Mouse (Mus musculus) embryonic facial prominence, embryonic 10.5 days (tissue): ENCODE data around the gene Rubcn. TPM values are rescaled to one million over a fixed set of nuclear protein-coding genes. Genes with fewer than 3 reads are reported as not detected.

Experiments
- DNase-seq: peaks from one replicate; pipeline ENCODE4 v3.0.0-alpha.2; 2017; ENCODE audit warnings: low spot score
- H3K27ac ChIP-seq: fragments of 300-500 bp; sonication (generic); replicated peaks from 2 replicates; pipeline ENCODE4 v1.5.1; 2016; ENCODE audit warnings: mild to moderate bottlenecking
- H3K27me3 ChIP-seq: fragments of 300-500 bp; sonication (generic); replicated peaks from 2 replicates; pipeline ENCODE4 v1.6.1; 2016; ENCODE audit warnings: low read depth, mild to moderate bottlenecking; ENCODE audit not compliant: poor library complexity, severe bottlenecking
- H3K36me3 ChIP-seq: fragments of 300-500 bp; sonication (generic); replicated peaks from 2 replicates; pipeline ENCODE4 v1.6.1; 2016; ENCODE audit warnings: mild to moderate bottlenecking, moderate library complexity
- H3K4me1 ChIP-seq: fragments of 300-500 bp; sonication (generic); 2 replicates; pipeline ENCODE4 v1.6.1; 2016
- H3K4me3 ChIP-seq: fragments of 300-500 bp; sonication (generic); 2 replicates; pipeline ENCODE4 v1.5.1; 2016; ENCODE audit warnings: mild to moderate bottlenecking, moderate library complexity
- H3K9me3 ChIP-seq: fragments of 300-500 bp; sonication (generic); 2 replicates; pipeline ENCODE4 v1.6.1; 2016; ENCODE audit warnings: mild to moderate bottlenecking
- WGBS: fragments of 180-500 bp; shearing (Covaris S2); methylation state at CpG from one replicate; pipeline ENCODE4 v1.1.7; 2016; 5-methylcytosine and 5-hydroxymethylcytosine counted together
- polyA plus RNA-seq: library from polyadenylated mRNA; unstranded; fragments of >200 nt; fragmentation: Nextera tagmentation; extraction: Ambion mirVana; gene quantifications from 2 replicates; pipeline ENCODE4 v1.2.1, GENCODE M21; 2016

Rubcn gene
- polyA plus RNA-seq, 1 experiment from 2014 or later: 17.7 TPM

DNA sequence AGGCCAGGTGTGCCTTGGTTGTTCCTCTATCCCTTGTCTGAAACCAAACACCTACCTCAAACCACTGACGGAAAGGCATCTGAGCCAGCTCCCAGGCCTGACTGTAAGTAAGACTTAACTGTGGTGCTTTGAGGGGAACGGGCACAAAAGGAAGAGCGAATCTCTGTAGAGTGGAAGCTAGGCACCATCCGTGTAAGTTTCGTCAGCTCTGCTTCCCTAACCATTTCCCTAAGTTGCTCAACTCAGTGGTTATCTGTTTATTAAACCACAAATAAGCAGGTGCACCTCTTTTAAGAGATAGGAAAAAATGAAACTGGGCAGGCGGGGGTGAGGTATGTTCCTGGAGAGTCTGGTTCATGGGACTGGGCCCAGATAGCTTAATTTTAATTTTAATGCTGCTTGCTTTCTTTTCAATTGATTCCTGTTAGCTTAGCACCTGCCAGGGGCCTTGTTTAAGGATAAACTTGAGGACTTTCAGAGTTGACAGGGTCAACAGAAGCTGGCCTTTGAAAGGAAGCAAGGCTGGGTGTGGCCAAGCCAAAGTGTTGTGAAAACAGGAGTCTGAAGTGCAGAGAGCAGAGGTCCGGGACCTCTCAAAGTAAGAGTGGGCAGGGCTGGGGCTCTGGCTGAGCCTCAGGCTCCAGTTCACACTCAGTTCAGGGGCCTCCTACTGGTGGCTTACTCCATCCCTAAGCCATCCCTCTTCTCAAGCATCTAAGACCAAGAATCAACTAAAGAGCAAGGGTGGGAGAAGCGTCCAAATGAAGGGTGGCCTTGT is 70.0 kb downstream of the Rubcn start:
- no peak for DNase-seq
- Histone ChIP-seq H3K4me3 (no peak overlapping the region), H3K27ac (no peak overlapping the region), H3K9me3 (no peaks in the 10 kb centered on the region), H3K4me1 (peaks cover 30% of the 10 kb centered on the region), H3K36me3 (no peaks in the 10 kb centered on the region), H3K27me3 (no peaks in the 10 kb centered on the region)
- 51% methylated on average over 8 of the region's 8 CpGs for WGBS

GRCm38 (mm10) chr16:32805151-32805550 is 72.4 kb downstream of the Rubcn start:
- Histone ChIP-seq H3K27me3 (no peaks in the 10 kb centered on the region), H3K4me3 (no peak overlapping the region), H3K36me3 (no peaks in the 10 kb centered on the region), H3K9me3 (no peaks in the 10 kb centered on the region), H3K27ac (no peak overlapping the region), H3K4me1 (peaks cover 30% of the 10 kb centered on the region)
- DNase-seq: no peak
- 87% methylated on average over 7 of the region's 7 CpGs for WGBS

- no peak overlapping the region for H3K4me3 ChIP-seq
- WGBS: 47% methylated on average over 5 of the region's 5 CpGs
- no peak overlapping the region for H3K27ac ChIP-seq
- H3K27me3 ChIP-seq: no peaks in the 10 kb centered on the region
- DNase-seq: no peak
- H3K4me1 ChIP-seq: peaks cover 30% of the 10 kb centered on the region
- no peaks in the 10 kb centered on the region for H3K9me3 ChIP-seq
- no peaks in the 10 kb centered on the region for H3K36me3 ChIP-seq
Measured at GRCm38 (mm10) chr16:32803901-32804300, 73.7 kb downstream of the Rubcn start.

GRCm38 (mm10) chr16:32803252-32803853 is 74.2 kb downstream of the Rubcn start:
- no peak for DNase-seq

GRCm38 (mm10) chr16:32797426-32797689 is 80.2 kb downstream of the Rubcn start, which contains the start of gene Muc20:
Gene Muc20 (minus strand): TSS chr16:32797435.
- H3K27me3 ChIP-seq: no peaks in the 10 kb centered on the region
- WGBS: 84% methylated on average over 3 of the region's 3 CpGs
- H3K4me1 ChIP-seq: peaks cover 10% of the 10 kb centered on the region
- DNase-seq: no peak
- H3K36me3 ChIP-seq: no peaks in the 10 kb centered on the region
- no peaks in the 10 kb centered on the region for H3K9me3 ChIP-seq
- H3K4me3 ChIP-seq: no peak within 1 kb of the TSS
- H3K27ac ChIP-seq: no peak within 1 kb of the TSS

More at GRCm38 (mm10) chr16:32803252-32803853, 74.2 kb downstream of the Rubcn start:
- H3K4me1 ChIP-seq: peaks cover 35% of the 10 kb centered on the region
- H3K36me3 ChIP-seq: no peaks in the 10 kb centered on the region
- H3K4me3 ChIP-seq: no peak overlapping the region
- H3K27me3 ChIP-seq: no peaks in the 10 kb centered on the region
- WGBS: 80% methylated on average over 6 of the region's 6 CpGs
- no peaks in the 10 kb centered on the region for H3K9me3 ChIP-seq
- H3K27ac ChIP-seq: no peak overlapping the region

DNA sequence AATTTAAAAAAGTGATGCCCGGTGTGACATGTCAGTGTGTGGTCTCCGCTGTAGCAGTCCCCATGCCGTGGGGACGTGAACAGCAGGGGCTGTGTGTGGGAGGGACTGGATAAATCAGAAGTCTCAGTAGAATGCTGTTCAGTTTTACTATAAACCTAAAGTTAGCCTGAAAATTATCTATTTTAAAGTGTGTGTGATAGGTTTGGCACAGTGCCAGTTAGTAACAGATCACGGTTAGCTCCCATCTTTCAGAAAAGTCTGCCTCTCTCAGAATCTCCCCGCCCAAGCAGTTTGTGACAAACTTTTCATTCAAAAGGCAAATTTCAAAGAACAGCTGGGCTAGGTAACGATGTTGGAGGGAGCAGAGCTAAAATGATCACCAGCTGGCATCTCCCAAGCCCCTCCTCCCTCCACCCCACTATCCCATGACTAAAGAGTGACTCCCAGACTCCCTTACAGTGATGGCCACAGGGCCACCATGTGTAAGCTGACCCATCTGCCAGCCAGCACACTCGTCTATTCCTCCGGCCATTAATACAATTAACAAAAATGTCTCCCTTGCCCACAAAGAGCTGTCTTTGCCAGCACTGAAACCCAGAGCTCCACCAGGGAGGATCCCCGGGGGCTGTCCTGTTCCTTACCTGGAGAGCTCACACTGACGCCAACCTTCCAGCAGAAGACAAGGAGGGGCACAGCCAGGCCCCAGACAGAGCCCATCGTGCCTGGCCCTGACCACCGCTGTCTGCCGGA is 80.7 kb downstream of the Rubcn start:
- H3K4me3 ChIP-seq: no peak overlapping the region
- H3K4me1 ChIP-seq: peaks cover 10% of the 10 kb centered on the region
- H3K36me3 ChIP-seq: no peaks in the 10 kb centered on the region
- WGBS: 78% methylated on average over 14 of the region's 14 CpGs
- H3K27me3 ChIP-seq: no peaks in the 10 kb centered on the region
- DNase-seq: no peak
- H3K9me3 ChIP-seq: no peaks in the 10 kb centered on the region
- no peak overlapping the region for H3K27ac ChIP-seq

DNA sequence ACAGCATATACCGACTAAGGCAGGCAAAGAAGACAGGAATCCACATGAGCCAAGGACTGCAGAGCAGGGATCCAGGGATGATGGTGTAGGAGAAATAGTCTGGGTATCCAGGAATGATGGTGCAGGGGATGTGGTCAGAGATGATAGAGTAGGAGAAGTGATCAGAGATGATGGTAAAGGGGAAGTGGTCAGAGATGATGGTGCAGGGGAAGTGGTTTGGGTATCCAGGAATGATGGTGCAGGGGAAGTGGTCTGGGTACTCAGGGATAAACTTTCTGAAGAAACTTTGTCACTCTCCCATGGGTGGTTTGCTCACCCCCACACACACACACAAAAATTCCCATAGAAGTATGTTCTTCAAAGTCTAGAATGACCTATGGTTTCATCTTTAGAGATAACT is 82.4 kb downstream of the Rubcn start:
- H3K27me3 ChIP-seq: no peaks in the 10 kb centered on the region
- H3K36me3 ChIP-seq: no peaks in the 10 kb centered on the region
- H3K4me3 ChIP-seq: no peak overlapping the region
- H3K27ac ChIP-seq: no peak overlapping the region
- peaks cover 10% of the 10 kb centered on the region for H3K4me1 ChIP-seq
- no peak for DNase-seq
- 83% methylated on average over 1 of the region's 1 CpGs for WGBS
- no peaks in the 10 kb centered on the region for H3K9me3 ChIP-seq

DNA sequence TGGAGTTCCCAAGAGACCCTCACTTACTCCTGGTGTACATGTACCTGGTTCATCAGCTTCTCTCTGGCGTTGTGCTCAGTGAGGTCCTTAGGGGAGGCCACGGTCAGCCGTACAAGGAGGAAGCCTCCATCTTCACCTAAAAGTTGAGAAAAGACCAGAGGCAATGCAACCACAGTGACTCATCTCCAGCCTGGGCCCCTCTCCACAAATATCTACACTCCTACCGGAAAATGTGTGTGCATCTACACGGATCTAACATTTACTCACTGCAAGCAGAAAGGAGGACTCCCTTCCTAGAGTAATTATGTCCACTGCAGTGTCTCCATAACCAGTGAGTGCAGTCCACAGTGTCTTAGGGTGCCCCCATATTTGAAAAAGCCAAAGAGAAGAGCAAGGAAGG is 87.5 kb downstream of the Rubcn start:
- 91% methylated on average over 5 of the region's 5 CpGs for WGBS
- no peaks in the 10 kb centered on the region for H3K36me3 ChIP-seq
- peaks cover 8% of the 10 kb centered on the region for H3K4me1 ChIP-seq
- H3K4me3 ChIP-seq: no peak overlapping the region
- no peak for DNase-seq
- no peaks in the 10 kb centered on the region for H3K27me3 ChIP-seq
- H3K9me3 ChIP-seq: peaks cover 7% of the 10 kb centered on the region
- H3K27ac ChIP-seq: no peak overlapping the region

- WGBS: 83% methylated on average over 13 of the region's 13 CpGs
- Histone ChIP-seq H3K9me3 (peaks cover 7% of the 10 kb centered on the region), H3K4me3 (no peak overlapping the region), H3K4me1 (peaks cover 13% of the 10 kb centered on the region), H3K27me3 (no peaks in the 10 kb centered on the region), H3K27ac (no peak overlapping the region), H3K36me3 (no peaks in the 10 kb centered on the region)
- DNase-seq: no peak
Measured at GRCm38 (mm10) chr16:32784840-32785239, 92.7 kb downstream of the Rubcn start.

- Histone ChIP-seq H3K27ac (no peak overlapping the region), H3K4me1 (peaks cover 17% of the 10 kb centered on the region), H3K27me3 (no peaks in the 10 kb centered on the region), H3K4me3 (no peak overlapping the region), H3K36me3 (no peaks in the 10 kb centered on the region), H3K9me3 (peaks cover 3% of the 10 kb centered on the region)
- no peak for DNase-seq
- WGBS: 74% methylated on average over 5 of the region's 5 CpGs
Measured at GRCm38 (mm10) chr16:32783324-32784062, 94.1 kb downstream of the Rubcn start.

DNA sequence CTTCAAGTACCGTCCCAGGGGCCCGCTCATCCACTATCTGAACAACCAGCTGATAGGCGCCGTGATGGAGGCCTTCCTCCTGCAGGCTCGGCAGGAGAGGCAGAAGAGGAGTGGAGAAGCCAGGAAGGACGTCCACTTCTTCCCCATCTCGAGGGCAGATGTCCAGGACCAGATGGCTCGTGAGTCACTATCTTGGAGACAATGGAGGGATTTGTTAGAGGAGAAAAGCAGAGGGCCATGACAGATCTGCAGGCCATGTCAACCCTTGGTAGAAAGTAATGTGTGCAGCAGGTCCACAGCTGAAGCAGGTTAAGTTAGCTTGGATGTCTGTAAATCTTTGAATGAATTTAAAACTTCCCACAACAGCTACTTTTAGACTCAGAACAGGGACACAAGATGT is 98.6 kb downstream of the Rubcn start:
- Histone ChIP-seq H3K36me3 (no peaks in the 10 kb centered on the region), H3K27me3 (0 out of 2 replicates have a peak, but pooled peaks cover 5% of the 10 kb centered on the region), H3K27ac (no peak overlapping the region), H3K4me3 (no peak overlapping the region), H3K4me1 (peaks cover 9% of the 10 kb centered on the region), H3K9me3 (no peaks in the 10 kb centered on the region)
- DNase-seq: no peak
- WGBS: 62% methylated on average over 8 of the region's 8 CpGs

- Histone ChIP-seq H3K9me3 (no peaks in the 10 kb centered on the region), H3K27ac (no peak overlapping the region), H3K36me3 (no peaks in the 10 kb centered on the region), H3K27me3 (0 out of 2 replicates have a peak, but pooled peaks cover 5% of the 10 kb centered on the region), H3K4me3 (no peak overlapping the region), H3K4me1 (peaks cover 5% of the 10 kb centered on the region)
- WGBS: 80% methylated on average over 10 of the region's 10 CpGs
- no peak for DNase-seq
Measured at GRCm38 (mm10) chr16:32776676-32777075, 100.9 kb downstream of the Rubcn start.
